Mouse (Mus musculus) left cerebral cortex, postnatal 36 days (tissue): ENCODE data around the gene Crtac1. TPM values are rescaled to one million over a fixed set of nuclear protein-coding genes. Genes with fewer than 3 reads are reported as not detected.

Experiments used
- DNase-seq, 2 experiments: peaks; one replicate each; pipeline ENCODE4 v3.0.0; 2021 to 2022; ENCODE audit warnings: low spot score in 2 of 2, mixed read lengths in 1 of 2
- intact Hi-C: fragments of 180-260 bp; cut with DNase I; formaldehyde crosslinking; loops from one replicate; pipeline ENCODE4 v1.15.1; 2025
- total RNA-seq, 2 experiments: library from RNA; stranded (reverse); gene quantifications; 2 replicates each; pipeline ENCODE4 v1.2.3; 2021

Crtac1 gene
- total RNA-seq, 2 experiments from 2014 or later, result 67.7 to 77.0 TPM

GRCm38 (mm10) chr19:42358406-42358805 is 73.2 kb downstream of the Crtac1 start:
- intact Hi-C loops, result no loop called here
- DNase-seq, result no peak

GRCm38 (mm10) chr19:42356854-42357253 is 74.7 kb downstream of the Crtac1 start:
- peak; percentile 43 to 53 for DNase-seq
- intact Hi-C loops, result no loop called here

- DNase-seq, result peak; percentile 28 to 36
Measured at GRCm38 (mm10) chr19:42355476-42355875, 76.1 kb downstream of the Crtac1 start.

GRCm38 (mm10) chr19:42341183-42341582 is 90.4 kb downstream of the Crtac1 start:
- intact Hi-C loops, result no loop called here
- DNase-seq, result no peak

More at GRCm38 (mm10) chr19:42355476-42355875, 76.1 kb downstream of the Crtac1 start:
- intact Hi-C loops, result no loop called here

- peak in 1 of 2 experiments; percentile 25 for DNase-seq
- intact Hi-C loops, result no loop called here
Measured at GRCm38 (mm10) chr19:42332081-42332736, 99.4 kb downstream of the Crtac1 start.

GRCm38 (mm10) chr19:42331446-42331845 is 100.1 kb downstream of the Crtac1 start:
- no peak for DNase-seq
- intact Hi-C loops, result no loop called here

- intact Hi-C loops, result no loop called here
- peak in 1 of 2 experiments; percentile 23 for DNase-seq
Measured at GRCm38 (mm10) chr19:42328160-42328559, 103.4 kb downstream of the Crtac1 start.

GRCm38 (mm10) chr19:42325894-42326293 is 105.7 kb downstream of the Crtac1 start:
- DNase-seq, result no peak
- intact Hi-C loops, result no loop called here

GRCm38 (mm10) chr19:42322357-42323090 is 109.1 kb downstream of the Crtac1 start:
- no peak for DNase-seq
- intact Hi-C loops, result no loop called here

GRCm38 (mm10) chr19:42321936-42322335 is 109.6 kb downstream of the Crtac1 start:
- DNase-seq, result no peak
- intact Hi-C loops, result no loop called here

GRCm38 (mm10) chr19:42317648-42318425 is 113.7 kb downstream of the Crtac1 start:
- intact Hi-C loops, result loop anchor here (2.0 to 5.0 kb wide), 2 partner anchors 337 to 429 kb away; no protein-coding TSS in a partner anchor

GRCm38 (mm10) chr19:42316998-42317397 is 114.6 kb downstream of the Crtac1 start:
- peak; percentile 38 to 41 for DNase-seq
- intact Hi-C loops, result loop anchor here (1.0 to 5.0 kb wide), 3 partner anchors 112 to 430 kb away; no protein-coding TSS in a partner anchor

More at GRCm38 (mm10) chr19:42317648-42318425, 113.7 kb downstream of the Crtac1 start:
- peak; percentile 58 to 59 for DNase-seq

GRCm38 (mm10) chr19:42316525-42316924 is 115.1 kb downstream of the Crtac1 start:
- intact Hi-C loops, result loop anchor here (1.0 to 5.0 kb wide), 3 partner anchors 113 to 431 kb away; no protein-coding TSS in a partner anchor
- peak in 1 of 2 experiments; percentile 21 for DNase-seq

- DNase-seq, result peak; percentile 83 to 84
- intact Hi-C loops, result loop anchor here (1.0 to 5.0 kb wide), 3 partner anchors 113 to 431 kb away; no protein-coding TSS in a partner anchor
Measured at GRCm38 (mm10) chr19:42315914-42316313, 115.7 kb downstream of the Crtac1 start.

GRCm38 (mm10) chr19:42315070-42315679 is 116.4 kb downstream of the Crtac1 start:
- intact Hi-C loops, result loop anchor here (5.0 kb wide), 1 partner anchor 432 kb away; no protein-coding TSS in a partner anchor

GRCm38 (mm10) chr19:42312191-42312590 is 119.4 kb downstream of the Crtac1 start:
- DNase-seq, result no peak
- intact Hi-C loops, result no loop called here

More at GRCm38 (mm10) chr19:42315070-42315679, 116.4 kb downstream of the Crtac1 start:
- DNase-seq, result no peak

GRCm38 (mm10) chr19:42311332-42311731 is 120.3 kb downstream of the Crtac1 start:
- intact Hi-C loops, result no loop called here
- no peak for DNase-seq

GRCm38 (mm10) chr19:42308931-42309330 is 122.7 kb downstream of the Crtac1 start:
- DNase-seq, result no peak
- intact Hi-C loops, result no loop called here

- intact Hi-C loops, result no loop called here
Measured at GRCm38 (mm10) chr19:42307019-42307418, 124.6 kb downstream of the Crtac1 start.

More at GRCm38 (mm10) chr19:42307019-42307418, 124.6 kb downstream of the Crtac1 start:
- DNase-seq, result no peak
